Mouse (Mus musculus) myocyte (in vitro differentiated cells): ENCODE results near the gene Emid1. TPM values are rescaled to one million over a fixed set of nuclear protein-coding genes. Genes with fewer than 3 reads are reported as not detected.

Experiments used
- H3K27me3 ChIP-seq: one replicate; pipeline ENCODE4 v1.6.1; 2011; ENCODE audit not compliant: control insufficient read depth, insufficient read depth, insufficient read length
- H3K36me3 ChIP-seq: one replicate; pipeline ENCODE4 v1.6.1; 2011; ENCODE audit not compliant: control insufficient read depth, insufficient read depth
- H3K4me2 ChIP-seq: one replicate; pipeline ENCODE4 v1.6.1; 2011; ENCODE audit warnings: low read depth, control low read depth
- H3K4me3 ChIP-seq: one replicate; pipeline ENCODE4 v1.5.1; 2011; ENCODE audit warnings: mild to moderate bottlenecking, control low read depth, moderate library complexity
- H3K79me2 ChIP-seq: one replicate; pipeline ENCODE4 v1.6.1; 2011; ENCODE audit not compliant: control insufficient read depth, insufficient read depth
- H3ac ChIP-seq: one replicate; pipeline ENCODE4 v1.6.1; 2011; ENCODE audit not compliant: control insufficient read depth, insufficient read length
- CEBPB ChIP-seq: IDR thresholded peaks from 2 replicates; pipeline ENCODE4 v1.6.1; 2011; ENCODE audit warnings: mild to moderate bottlenecking, moderate library complexity; ENCODE audit not compliant: poor library complexity, insufficient read depth, severe bottlenecking
- E2F4 ChIP-seq: IDR thresholded peaks from one replicate; pipeline ENCODE4 v1.6.1; 2011; ENCODE audit warnings: mild to moderate bottlenecking, control low read depth, moderate library complexity; ENCODE audit not compliant: insufficient read depth
- MAX ChIP-seq: IDR thresholded peaks from one replicate; pipeline ENCODE4 v1.6.1; 2011; ENCODE audit warnings: low read depth, mild to moderate bottlenecking, control low read depth
- MYOD1 ChIP-seq, 3 experiments: IDR thresholded peaks; one replicate each; pipeline ENCODE4 v1.6.1; 2011; ENCODE audit warnings: control low read depth in 2 of 3, low read depth in 2 of 3, mild to moderate bottlenecking in 2 of 3, moderate library complexity in 1 of 3; ENCODE audit not compliant: insufficient read length in 2 of 3, control insufficient read depth in 1 of 3
- MYOG ChIP-seq, 3 experiments: IDR thresholded peaks; one replicate each; pipeline ENCODE4 v1.6.1; 2011; ENCODE audit warnings: control low read depth in 2 of 3, low read depth in 2 of 3, mild to moderate bottlenecking in 2 of 3; ENCODE audit not compliant: insufficient read length in 2 of 3, control insufficient read depth in 1 of 3, insufficient read depth in 1 of 3
- POLR2A ChIP-seq: IDR thresholded peaks from one replicate; pipeline ENCODE4 v1.6.1; 2011; ENCODE audit warnings: low read depth, mild to moderate bottlenecking, control low read depth, moderate library complexity; ENCODE audit not compliant: insufficient read length
- POLR2AphosphoS2 ChIP-seq: IDR thresholded peaks from one replicate; pipeline ENCODE4 v1.6.1; 2011; ENCODE audit warnings: low read depth, control low read depth; ENCODE audit not compliant: insufficient read length
- REST ChIP-seq: IDR thresholded peaks from one replicate; pipeline ENCODE4 v1.6.1; 2011; ENCODE audit warnings: mild to moderate bottlenecking, control low read depth, moderate library complexity; ENCODE audit not compliant: insufficient read depth, insufficient read length
- SRF ChIP-seq: IDR thresholded peaks from one replicate; pipeline ENCODE4 v1.6.1; 2011; ENCODE audit warnings: low read depth; ENCODE audit not compliant: control insufficient read depth, insufficient read length
- TCF12 ChIP-seq: IDR thresholded peaks from one replicate; pipeline ENCODE4 v1.6.1; 2011; ENCODE audit warnings: mild to moderate bottlenecking, control low read depth; ENCODE audit not compliant: poor library complexity, insufficient read depth, severe bottlenecking
- TCF3 ChIP-seq: IDR thresholded peaks from one replicate; pipeline ENCODE4 v1.6.1; 2011; ENCODE audit warnings: low read depth, control low read depth; ENCODE audit not compliant: insufficient read length
- USF1 ChIP-seq: IDR thresholded peaks from one replicate; pipeline ENCODE4 v1.6.1; 2011; ENCODE audit warnings: low read depth, mild to moderate bottlenecking, control low read depth, moderate library complexity
- polyA plus RNA-seq: library from polyadenylated mRNA; unstranded; fragments of >200 nt; fragmentation: generic; extraction: Trizol; gene quantifications from one replicate; pipeline ENCODE4 v1.2.1, GENCODE M21; 2012; ENCODE audit warnings: missing spikeins

Emid1 gene
- polyA plus RNA-seq, 1 experiment, result 0.04 TPM

- no peaks in the 10 kb centered on the region for H3K27me3 ChIP-seq
- H3ac ChIP-seq, result no peak overlapping the region
- peak overlapping the region; percentile 44 for H3K4me2 ChIP-seq
- peaks cover 16% of the 10 kb centered on the region for H3K36me3 ChIP-seq
- H3K4me3 ChIP-seq, result no peak overlapping the region
- H3K79me2 ChIP-seq, result no peaks in the 10 kb centered on the region
- TF ChIP-seq CEBPB (no peak), POLR2AphosphoS2 (peak; percentile 11), REST (no peak), E2F4 (no peak), MYOG (IDR thresholded peaks at IDR 0.05; ENCODE audit: control insufficient read depth in 1 of 3, insufficient read depth in 1 of 3, insufficient read length in 2 of 3, low read depth in 2 of 3) (peak; percentile 34 to 98 (median 97)), USF1 (no peak), TCF3 (peak; percentile 78), SRF (no peak), MAX (peak; percentile 60), MYOD1 (IDR thresholded peaks at IDR 0.05; ENCODE audit: control insufficient read depth in 1 of 3, insufficient read length in 2 of 3, low read depth in 2 of 3) (peak; percentile 52 to 89 (median 87)), TCF12 (peak; percentile 87), POLR2A (no peak)
Measured at GRCm38 (mm10) chr11:5192840-5193575, 41.0 kb upstream of the Emid1 start.

- H3K36me3 ChIP-seq, result peaks cover 16% of the 10 kb centered on the region
- no peak overlapping the region for H3K4me3 ChIP-seq
- peak overlapping the region; percentile 44 for H3K4me2 ChIP-seq
- H3ac ChIP-seq, result no peak overlapping the region
- no peaks in the 10 kb centered on the region for H3K79me2 ChIP-seq
- H3K27me3 ChIP-seq, result no peaks in the 10 kb centered on the region
- peak; percentile 90 for TF ChIP-seq TCF3
- TF ChIP-seq CEBPB, result no peak
- TF ChIP-seq REST, result no peak
- TF ChIP-seq MYOD1 (IDR thresholded peaks at IDR 0.05; ENCODE audit: control insufficient read depth in 1 of 3, insufficient read length in 2 of 3, low read depth in 2 of 3), result peak; percentile 74 to 100 (median 99)
- TF ChIP-seq MAX, result no peak
- no peak for TF ChIP-seq SRF
- peak; percentile 59 to 97 (median 96) for TF ChIP-seq MYOG (IDR thresholded peaks at IDR 0.05; ENCODE audit: control insufficient read depth in 1 of 3, insufficient read depth in 1 of 3, insufficient read length in 2 of 3, low read depth in 2 of 3)
- TF ChIP-seq TCF12, result peak; percentile 85
Measured at GRCm38 (mm10) chr11:5192084-5192516, 40.0 kb upstream of the Emid1 start.

DNA sequence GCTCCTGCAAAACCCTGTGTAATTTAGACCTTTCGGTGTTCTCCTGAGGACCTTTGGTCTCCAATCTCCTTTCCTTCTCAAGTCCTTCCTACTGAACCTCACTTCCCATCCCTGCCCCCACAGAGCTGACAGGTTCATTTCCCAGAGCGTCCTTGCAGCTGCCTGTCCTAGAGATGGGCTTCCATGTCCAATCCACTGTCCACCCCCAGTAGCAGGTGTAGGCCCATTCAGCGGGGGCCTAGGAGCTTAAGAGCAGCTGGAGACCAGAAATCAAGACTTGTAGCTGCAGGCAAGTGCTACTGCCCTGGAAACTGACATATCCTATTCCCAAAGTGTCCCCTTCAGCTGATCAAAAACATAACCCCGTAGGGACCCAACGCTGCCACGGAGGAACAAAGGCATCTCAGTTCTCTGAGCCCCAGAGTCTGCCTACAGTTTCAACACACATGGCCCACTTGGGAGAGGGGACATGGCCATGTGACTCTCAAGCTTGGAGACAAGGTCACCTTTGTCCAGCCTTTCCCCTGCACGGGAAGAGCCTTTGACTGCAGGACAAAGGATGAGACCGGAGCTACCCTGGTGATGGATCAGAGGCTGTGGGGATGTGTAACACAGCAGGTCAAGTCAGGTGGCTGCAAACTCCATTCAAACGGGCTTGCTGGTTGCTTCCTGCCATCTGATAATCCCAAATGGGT, 37.3 kb upstream of the Emid1 start:
- peak overlapping the region; percentile 8 for H3K4me2 ChIP-seq
- TF ChIP-seq POLR2A (no peak), REST (no peak), POLR2AphosphoS2 (peak; percentile 14), MYOD1 (IDR thresholded peaks at IDR 0.05; ENCODE audit: control insufficient read depth in 1 of 3, insufficient read length in 2 of 3, low read depth in 2 of 3) (peak in 2 of 3 experiments; percentile 86 to 95), SRF (no peak), TCF3 (peak; percentile 21), MYOG (IDR thresholded peaks at IDR 0.05; ENCODE audit: control insufficient read depth in 1 of 3, insufficient read depth in 1 of 3, insufficient read length in 2 of 3, low read depth in 2 of 3) (peak; percentile 45 to 88 (median 62)), E2F4 (no peak), TCF12 (peak; percentile 77), MAX (no peak), USF1 (peak; percentile 26), CEBPB (no peak)
- H3K36me3 ChIP-seq, result no peaks in the 10 kb centered on the region
- no peaks in the 10 kb centered on the region for H3K79me2 ChIP-seq
- H3K27me3 ChIP-seq, result no peaks in the 10 kb centered on the region
- no peak overlapping the region for H3ac ChIP-seq
- H3K4me3 ChIP-seq, result no peak overlapping the region

DNA sequence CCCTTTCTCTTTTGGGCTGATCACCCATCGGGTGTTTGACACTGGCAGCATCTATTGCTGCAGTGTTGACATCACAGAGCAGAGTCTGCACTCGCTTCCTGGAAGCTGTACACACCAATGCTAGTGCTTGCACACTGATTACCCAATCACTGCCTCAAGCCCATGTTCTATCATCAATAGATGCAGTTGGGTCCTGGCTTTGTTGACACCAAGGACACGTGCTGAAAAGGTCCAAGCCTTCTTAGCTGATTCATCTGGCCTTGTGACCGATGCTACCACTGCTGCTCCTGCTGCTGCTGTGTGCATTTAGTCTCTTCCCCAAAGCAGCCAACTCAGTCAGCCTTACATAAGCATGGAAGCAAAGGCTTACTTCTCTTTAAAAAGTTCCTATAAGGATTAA, 36.1 kb upstream of the Emid1 start:
- no peaks in the 10 kb centered on the region for H3K36me3 ChIP-seq
- no peaks in the 10 kb centered on the region for H3K79me2 ChIP-seq
- TF ChIP-seq MYOD1 (IDR thresholded peaks at IDR 0.05; ENCODE audit: control insufficient read depth in 1 of 3, insufficient read length in 2 of 3, low read depth in 2 of 3) (no peak), POLR2A (no peak), USF1 (no peak), CEBPB (no peak), E2F4 (no peak), REST (no peak), POLR2AphosphoS2 (peak; percentile 22), SRF (no peak)
- H3K27me3 ChIP-seq, result no peaks in the 10 kb centered on the region
- H3ac ChIP-seq, result no peak overlapping the region
- no peak overlapping the region for H3K4me2 ChIP-seq
- no peak overlapping the region for H3K4me3 ChIP-seq
